Mouse (Mus musculus): ENCODE data around the gene Hist1h2ac. TPM values are rescaled to one million over a fixed set of nuclear protein-coding genes. Genes with fewer than 3 reads are reported as not detected.
"Not testable (repeated sequence)": the region's sequence is repeated elsewhere in the genome, so short reads cannot be mapped to it uniquely, and the experiment has no call there.

The Hist1h2ac gene
- total and polyA plus RNA-seq, 3 experiments: 0.14 to 114 (median 0.97) TPM

DNA sequence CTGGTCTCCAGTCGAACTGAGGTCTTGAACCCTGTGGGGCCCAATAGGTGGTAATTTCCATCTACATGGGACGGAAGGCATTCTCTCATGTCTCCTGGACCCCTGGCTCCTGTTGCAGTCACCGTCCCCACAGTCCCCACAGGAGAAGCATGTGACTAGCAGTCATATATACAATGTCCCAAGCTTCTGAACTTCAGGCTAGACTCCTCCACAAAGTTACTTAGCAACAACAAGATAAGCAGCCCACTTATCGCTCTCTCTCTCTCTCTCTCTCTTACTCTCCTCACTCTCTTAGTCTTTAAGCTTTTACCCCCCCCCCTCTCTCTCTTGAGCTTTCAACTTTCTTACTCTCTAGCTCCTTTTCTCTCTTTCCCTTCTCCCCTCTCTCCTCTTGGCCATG, 40.5 kb upstream of the Hist1h2ac start:
- Histone ChIP-seq H3K9me3 (replicated peaks; ENCODE audit: low read length) (no peaks in the 10 kb centered on the region), H3K27me3 (replicated peaks) (no peaks in the 10 kb centered on the region), H3K36me3 (replicated peaks in 1 of 2; ENCODE audit: control insufficient read depth in 1 of 2, insufficient read depth in 1 of 2, low read length in 1 of 2) (no peaks in the 10 kb centered on the region), H3K9ac (ENCODE audit: insufficient read depth, low read depth) (no peak overlapping the region), H3K4me2 (ENCODE audit: insufficient read depth, low read depth, poor library complexity, severe bottlenecking) (no peak overlapping the region), H3K79me2 (replicated peaks; ENCODE audit: control insufficient read depth, extremely low read depth, insufficient read depth, poor library complexity, severe bottlenecking) (no peaks in the 10 kb centered on the region), H3K4me3 (replicated peaks in 1 of 3; ENCODE audit: low read depth in 2 of 3, low read length in 2 of 3, poor library complexity in 1 of 3) (no peak overlapping the region), H3K27ac (ENCODE audit: insufficient read depth, low read depth) (no peak overlapping the region), H3K4me1 (ENCODE audit: control insufficient read depth in 1 of 2, insufficient read depth in 2 of 2) (no peaks in the 10 kb centered on the region)
- dilution Hi-C loops (cut with MboI; ENCODE audit: extremely low pct_ligation_motif_present, extremely low pct_unique_long_range_greater_than_20kb, low sequenced_read_pairs): no loop called here
- no peak for DNase-seq (ENCODE audit: extremely low read depth)
- in situ Hi-C loops (cut with MboI; ENCODE audit: low pct_ligation_motif_present, low pct_unique_long_range_greater_than_20kb, low sequenced_read_pairs): loop anchor here (10.0 kb wide), 1 partner anchor 89 kb away; no protein-coding TSS in a partner anchor
- TF ChIP-seq MYC (IDR thresholded peaks at IDR 0.05; ENCODE audit: low read depth, low read length) (no peak), ETS1 (conservative IDR thresholded peaks at IDR 0.05; ENCODE audit: low read depth, low read length) (no peak), TCF12 (IDR thresholded peaks at IDR 0.05; ENCODE audit: low read depth, low read length) (no peak), NELFE (IDR thresholded peaks at IDR 0.05; ENCODE audit: low read depth, low read length) (no peak), USF1 (IDR thresholded peaks at IDR 0.05; ENCODE audit: low read depth, low read length) (no peak), ZNF384 (IDR thresholded peaks at IDR 0.05; ENCODE audit: low read depth, low read length) (no peak), ZMIZ1 (IDR thresholded peaks at IDR 0.05; ENCODE audit: low read depth, low read length) (no peak), UBTF (IDR thresholded peaks at IDR 0.05; ENCODE audit: low read depth, low read length) (no peak), EP300 (IDR thresholded peaks at IDR 0.05; ENCODE audit: low read length) (no peak), JUND (conservative IDR thresholded peaks at IDR 0.05; ENCODE audit: low read depth, low read length) (no peak), E2F4 (IDR thresholded peaks at IDR 0.05; ENCODE audit: insufficient replicate concordance, low read depth, low read length) (no peak), TBP (conservative IDR thresholded peaks at IDR 0.05; ENCODE audit: low read depth, low read length) (no peak), ELF1 (IDR thresholded peaks at IDR 0.05; ENCODE audit: low read depth, low read length) (no peak), MAX (IDR thresholded peaks at IDR 0.05; ENCODE audit: low read length) (no peak), MAZ (IDR thresholded peaks at IDR 0.05; ENCODE audit: low read depth, low read length) (no peak), NRF1 (IDR thresholded peaks at IDR 0.05; ENCODE audit: low read depth, low read length) (no peak), SMC3 (IDR thresholded peaks at IDR 0.05; ENCODE audit: low read depth, low read length) (no peak), PAX5 (IDR thresholded peaks at IDR 0.05; ENCODE audit: low read length) (no peak)

DNA sequence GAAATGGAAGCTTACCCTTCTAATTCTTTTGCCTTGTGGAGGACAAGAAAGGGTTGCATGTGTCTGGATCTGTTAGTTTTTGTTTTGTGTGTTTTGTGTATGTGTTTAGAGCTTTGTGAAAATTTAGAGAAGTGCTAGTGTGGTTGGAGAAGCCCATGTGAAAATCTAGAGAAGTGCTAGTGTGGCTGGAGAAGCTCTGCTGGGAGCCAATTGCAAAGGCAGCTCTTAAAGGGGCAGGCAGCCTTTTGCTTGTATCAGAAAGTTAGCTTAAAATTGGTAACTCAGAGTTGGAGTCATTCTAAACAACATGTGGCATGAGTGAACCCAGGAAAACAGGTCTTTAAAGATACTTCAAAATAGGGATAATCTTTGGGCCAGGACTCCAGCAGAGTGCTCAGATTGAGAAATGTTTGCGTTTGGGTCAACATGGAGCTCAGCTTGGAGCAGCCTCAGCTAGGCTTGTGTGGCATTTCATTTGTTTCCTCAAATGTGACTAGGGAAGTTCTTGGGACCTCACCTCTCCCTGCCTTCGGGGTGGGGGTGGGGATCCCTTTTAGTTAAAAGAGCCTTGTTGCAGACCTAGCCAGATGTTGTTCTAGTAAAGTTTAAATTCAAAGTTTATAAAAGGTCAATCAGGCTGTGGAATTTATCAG, 34.0 kb upstream of the Hist1h2ac start:
- H3K9me3 ChIP-seq (replicated peaks; ENCODE audit: low read length); dilution Hi-C loops (cut with MboI; ENCODE audit: extremely low pct_ligation_motif_present, extremely low pct_unique_long_range_greater_than_20kb, low sequenced_read_pairs); H3K4me3 ChIP-seq (replicated peaks in 1 of 3; ENCODE audit: low read depth in 2 of 3, low read length in 2 of 3, poor library complexity in 1 of 3); H3K4me1 ChIP-seq (ENCODE audit: control insufficient read depth in 1 of 2, insufficient read depth in 2 of 2); H3K79me2 ChIP-seq (replicated peaks; ENCODE audit: control insufficient read depth, extremely low read depth, insufficient read depth, poor library complexity, severe bottlenecking); in situ Hi-C loops (cut with MboI; ENCODE audit: low pct_ligation_motif_present, low pct_unique_long_range_greater_than_20kb, low sequenced_read_pairs); DNase-seq (ENCODE audit: extremely low read depth); H3K27ac ChIP-seq (ENCODE audit: insufficient read depth, low read depth); H3K4me2 ChIP-seq (ENCODE audit: insufficient read depth, low read depth, poor library complexity, severe bottlenecking); H3K27me3 ChIP-seq (replicated peaks); H3K36me3 ChIP-seq (replicated peaks in 1 of 2; ENCODE audit: control insufficient read depth in 1 of 2, insufficient read depth in 1 of 2, low read length in 1 of 2); H3K9ac ChIP-seq (ENCODE audit: insufficient read depth, low read depth): not testable (repeated sequence)
